Mouse (Mus musculus): Measurements from ENCODE around the gene Gli1.

- TF ChIP-seq CTCF (IDR thresholded peaks at IDR 0.05; ENCODE audit: control insufficient read depth, insufficient read depth, insufficient replicate concordance, low read depth, low read length) (no peak; the same call in 1 of the 2 replicates), POLR2A (IDR thresholded peaks at IDR 0.05; ENCODE audit: control insufficient read depth, low read depth, low read length) (no peak)
These were observed 16.2 kb downstream of the Gli1 start for GRCm38 (mm10) chr10:127325454-127326016.

Measured in testis, adult 2 months (tissue).